Mouse (Mus musculus) B cell, adult (primary cell): ENCODE data around the gene Psma5. TPM values are rescaled to one million over a fixed set of nuclear protein-coding genes. Genes with fewer than 3 reads are reported as not detected.

Experiments
- total RNA-seq: library from RNA; stranded (reverse); gene quantifications from 4 replicates; pipeline ENCODE4 v1.2.4, GENCODE M21; 2023; ENCODE audit not compliant: inconsistent age

Psma5 gene
- total RNA-seq, result 37.3 to 49.8 TPM (median 39.4 TPM) in 4 replicates

GRCm38 (mm10) chr3:108256719-108257637, at the start of gene Psma5:
Psma5 (plus strand) TSS chr3:108256926.

GRCm38 (mm10) chr3:108210771-108211139, 46.0 kb upstream of the Psma5 start, which contains the start of gene Atxn7l2:
Atxn7l2 (minus strand) TSS chr3:108210934.

GRCm38 (mm10) chr3:108226558-108227350, 30.0 kb upstream of the Psma5 start, which contains the start of gene Sypl2:
Sypl2 (minus strand) TSS chr3:108226648.

GRCm38 (mm10) chr3:108283781-108284601, 27.3 kb downstream of the Psma5 start, which contains the start of gene Sort1:
Sort1 (plus strand) TSS chr3:108284082.

Other genes starting within 250 kb of the Psma5 start
- gene Gstm1, start 239.0 kb upstream of the Psma5 start, total RNA-seq, result 11.9 to 14.4 TPM (median 12.6 TPM) in 4 replicates
- 4.1 to 6.6 TPM (median 4.8 TPM) in 4 replicates for gene Gstm4, start 212.0 kb upstream of the Psma5 start, total RNA-seq
- gene Ampd2, start 170.3 kb upstream of the Psma5 start, total RNA-seq, result 29.2 to 32.0 TPM (median 29.8 TPM) in 4 replicates
- not detected in 4 replicates for gene Gnat2, start 164.1 kb upstream of the Psma5 start, total RNA-seq
- gene Gnai3, start 110.8 kb upstream of the Psma5 start, total RNA-seq, result 67.0 to 68.8 TPM (median 67.8 TPM) in 4 replicates
- gene Gpr61, start 102.0 kb upstream of the Psma5 start, total RNA-seq, result not detected in 4 replicates
- gene Amigo1, start 70.6 kb upstream of the Psma5 start, total RNA-seq, result 1.4 to 4.6 TPM (median 3.2 TPM) in 4 replicates
- 26.9 to 31.7 TPM (median 31.1 TPM) in 4 replicates for gene Cyb561d1, start 55.7 kb upstream of the Psma5 start, total RNA-seq
- gene Atxn7l2, start 46.0 kb upstream of the Psma5 start, total RNA-seq, result 28.1 to 38.7 TPM (median 30.5 TPM) in 4 replicates
- gene Sypl2, start 30.3 kb upstream of the Psma5 start, total RNA-seq, result not detected in 4 replicates
- 0.63 to 0.93 TPM (median 0.69 TPM) in 4 replicates for gene Sort1, start 27.2 kb downstream of the Psma5 start, total RNA-seq
- not detected in 4 replicates for gene Mybphl, start 108.0 kb downstream of the Psma5 start, total RNA-seq
- gene Psrc1, start 126.9 kb downstream of the Psma5 start, total RNA-seq, result 0.74 to 1.4 TPM (median 1.0 TPM) in 4 replicates
- 3.3 to 6.2 TPM (median 4.9 TPM) in 4 replicates for gene Celsr2, start 158.6 kb downstream of the Psma5 start, total RNA-seq
- 118 to 128 TPM (median 127 TPM) in 4 replicates for gene Sars, start 188.3 kb downstream of the Psma5 start, total RNA-seq